In genomic region chr5:147758640-147759319, GRCm38 (mm10) we compare ENCODE assay signal across 10 mouse cellular contexts. TPM values are rescaled to one million over a fixed set of nuclear protein-coding genes. Genes with fewer than 3 reads are reported as not detected.
DNase-seq lines count a peak whose midpoint lies in the region; ATAC-seq lines count a peak whose summit lies in the region.
"Had no signal": no experiment of that assay in that cellular context is flagged by ENCODE, and none has a peak within 500 bp of the region (broad histone marks: within the 10 kb centered on the region; RNA-seq: fewer than 3 reads in every experiment).

No protein-coding gene starts in this region.

- no peak overlapping the region for H3K27ac ChIP-seq in hindbrain, embryonic 12.5 days
- no peak overlapping the region for H3K27ac ChIP-seq in hindbrain, embryonic 14.5 days
- H3K27ac ChIP-seq in brown adipose tissue, adult 24 weeks (replicated peaks; ENCODE audit: low read depth, low read length), result peak overlapping the region; percentile 69; the same call in 1 of the 2 replicates
- H3K27ac ChIP-seq in liver, embryonic 12.5 days, result no peak overlapping the region
- H3K27ac ChIP-seq in midbrain, embryonic 11.5 days (ENCODE audit: low read depth, low read length), result no peak overlapping the region
- H3K27ac ChIP-seq: midbrain, embryonic 12.5 days had no signal

- no peak overlapping the region for H3K4me3 ChIP-seq in hindbrain, embryonic 12.5 days
- no peak overlapping the region for H3K4me3 ChIP-seq in hindbrain, embryonic 14.5 days (replicated peaks; ENCODE audit: low read length)
- H3K4me3 ChIP-seq in brown adipose tissue, adult 24 weeks (ENCODE audit: insufficient read depth, low read depth, low read length), result peak overlapping the region; percentile 58
- peak overlapping the region; percentile 37 for H3K4me3 ChIP-seq in liver, embryonic 12.5 days
- H3K4me3 ChIP-seq in midbrain, embryonic 11.5 days (ENCODE audit: low read depth, low read length), result no peak overlapping the region
- H3K4me3 ChIP-seq: midbrain, embryonic 12.5 days had no signal

- H3K9me3 ChIP-seq in hindbrain, embryonic 12.5 days (replicated peaks), result 0 out of 2 replicates have a peak, but pooled peaks cover 4% of the 10 kb centered on the region
- H3K9me3 ChIP-seq in hindbrain, embryonic 14.5 days (ENCODE audit: control insufficient read depth, low read length), result 0 out of 2 replicates have a peak, but pooled peaks cover 6% of the 10 kb centered on the region
- H3K9me3 ChIP-seq in liver, embryonic 12.5 days (replicated peaks), result 0 out of 2 replicates have a peak, but pooled peaks cover 4% of the 10 kb centered on the region
- H3K9me3 ChIP-seq in midbrain, embryonic 11.5 days (ENCODE audit: control insufficient read depth, low read length), result no peaks in the 10 kb centered on the region
- H3K9me3 ChIP-seq: midbrain, embryonic 12.5 days had no signal

- 78% methylated on average over 9 of the region's 9 CpGs for WGBS in hindbrain, embryonic 12.5 days
- WGBS in hindbrain, embryonic 14.5 days, result 80% methylated on average over 9 of the region's 9 CpGs
- 37% methylated on average over 9 of the region's 9 CpGs for WGBS in liver, embryonic 12.5 days (ENCODE audit: insufficient replicate concordance)
- 81% methylated on average over 9 of the region's 9 CpGs for WGBS in midbrain, embryonic 11.5 days

- peaks cover 6% of the 10 kb centered on the region; the same call in 1 of the 2 replicates for H3K27me3 ChIP-seq in hindbrain, embryonic 12.5 days
- peaks cover 8% of the 10 kb centered on the region; the same call in 1 of the 2 replicates for H3K27me3 ChIP-seq in hindbrain, embryonic 14.5 days (ENCODE audit: control insufficient read depth, insufficient read depth, low read length)
- peaks cover 9% of the 10 kb centered on the region for H3K27me3 ChIP-seq in liver, embryonic 12.5 days (replicated peaks)
- no peaks in the 10 kb centered on the region for H3K27me3 ChIP-seq in midbrain, embryonic 11.5 days (ENCODE audit: control insufficient read depth, insufficient read depth, low read length)

- H3K4me1 ChIP-seq in hindbrain, embryonic 12.5 days, result no peaks in the 10 kb centered on the region
- H3K4me1 ChIP-seq in hindbrain, embryonic 14.5 days (replicated peaks; ENCODE audit: control insufficient read depth, insufficient read depth, low read length), result no peaks in the 10 kb centered on the region
- no peaks in the 10 kb centered on the region for H3K4me1 ChIP-seq in brown adipose tissue, adult 24 weeks (ENCODE audit: control insufficient read depth, insufficient read depth, insufficient read length, low read length)
- H3K4me1 ChIP-seq in liver, embryonic 12.5 days, result peaks cover 33% of the 10 kb centered on the region
- peaks cover 8% of the 10 kb centered on the region for H3K4me1 ChIP-seq in midbrain, embryonic 11.5 days (ENCODE audit: control insufficient read depth, insufficient read depth, low read length)

- DNase-seq in hindbrain, embryonic 14.5 days (ENCODE audit: low spot score), result no peak
- peak; percentile 39 for DNase-seq in 3T3-L1 (ENCODE audit: low read depth, low spot score)
- DNase-seq in urinary bladder, postnatal 10 days (ENCODE audit: low spot score), result no peak
- no peak for DNase-seq in midbrain, embryonic 11.5 days (ENCODE audit: low spot score, missing footprints)
- DNase-seq in layer of hippocampus, postnatal 36 days, result no peak
- DNase-seq: right cerebral cortex, postnatal 25 days had no signal

- 0 out of 2 replicates have a peak overlapping the region, but pooled peaks have one; percentile 19 for H3K4me2 ChIP-seq in hindbrain, embryonic 12.5 days (replicated peaks)
- H3K4me2 ChIP-seq in hindbrain, embryonic 14.5 days (replicated peaks), result no peak overlapping the region
- H3K4me2 ChIP-seq in liver, embryonic 12.5 days, result peak overlapping the region; percentile 66
- no peak overlapping the region for H3K4me2 ChIP-seq in midbrain, embryonic 11.5 days
- H3K4me2 ChIP-seq: midbrain, embryonic 12.5 days had no signal

- H3K36me3 ChIP-seq in hindbrain, embryonic 12.5 days, result no peaks in the 10 kb centered on the region
- no peaks in the 10 kb centered on the region for H3K36me3 ChIP-seq in hindbrain, embryonic 14.5 days (replicated peaks; ENCODE audit: control insufficient read depth, insufficient read depth)
- no peaks in the 10 kb centered on the region for H3K36me3 ChIP-seq in liver, embryonic 12.5 days
- no peaks in the 10 kb centered on the region for H3K36me3 ChIP-seq in midbrain, embryonic 11.5 days (ENCODE audit: control insufficient read depth, insufficient read depth, low read length)
- H3K36me3 ChIP-seq: midbrain, embryonic 12.5 days had no signal

- H3K9ac ChIP-seq in hindbrain, embryonic 12.5 days, result no peak overlapping the region
- no peak overlapping the region for H3K9ac ChIP-seq in hindbrain, embryonic 14.5 days
- H3K9ac ChIP-seq in liver, embryonic 12.5 days, result no peak overlapping the region
- H3K9ac ChIP-seq in midbrain, embryonic 11.5 days (ENCODE audit: low read length), result no peak overlapping the region
- H3K9ac ChIP-seq: midbrain, embryonic 12.5 days had no signal

- no peak for ATAC-seq in hindbrain, embryonic 12.5 days (ENCODE audit: low FRiP score)
- no peak for ATAC-seq in hindbrain, embryonic 14.5 days (ENCODE audit: low FRiP score)
- ATAC-seq in liver, embryonic 12.5 days, result no peak
- no peak for ATAC-seq in midbrain, embryonic 11.5 days (ENCODE audit: low FRiP score)

RNA-seq across cellular contexts. Expression of gene Flt1, which starts 33.0 kb away (rescaled TPM):
- polyA plus RNA-seq in hindbrain, embryonic 12.5 days (2016; fragmentation: Nextera tagmentation; extraction: Ambion mirVana), result 12.2 and 14.6 TPM in 2 replicates
- polyA plus RNA-seq in hindbrain, embryonic 14.5 days (2014; fragmentation: Nextera tagmentation; extraction: Ambion mirVana), result 13.2 and 13.8 TPM in 2 replicates
- 15.6 and 24.1 TPM in 2 replicates for polyA plus RNA-seq in brown adipose tissue, adult 24 weeks (2012; ENCODE audit: insufficient read depth, insufficient read length, missing spikeins)
- 7.6 and 8.0 TPM in 2 replicates for polyA plus RNA-seq in liver, embryonic 12.5 days (2016; fragmentation: Nextera tagmentation; extraction: Ambion mirVana)
- 11.2 and 11.6 TPM in 2 replicates for polyA plus RNA-seq in midbrain, embryonic 11.5 days (2014; fragmentation: Nextera tagmentation; extraction: Ambion mirVana)
- 10 to 100 TPM; 34.2 to 40.2 TPM for total RNA-seq in layer of hippocampus, postnatal 36 days (2021)

Comparison
In these comparisons a context has a peak if more than half of its experiments do, and no peak if none do; other contexts are left out.
1. H3K4me2 ChIP-seq: peak in hindbrain, embryonic 12.5 days (single experiment) and liver, embryonic 12.5 days (single experiment); none in hindbrain, embryonic 14.5 days (single experiment) and midbrain, embryonic 11.5 days (single experiment).
2. H3K4me3 ChIP-seq: peak in brown adipose tissue, adult 24 weeks (single experiment) and liver, embryonic 12.5 days (single experiment); none in hindbrain, embryonic 12.5 days (single experiment), hindbrain, embryonic 14.5 days (single experiment) and midbrain, embryonic 11.5 days (single experiment).